Mouse (Mus musculus) C2C12 (cell line): ENCODE measurements around the gene Ate1. TPM values are rescaled to one million over a fixed set of nuclear protein-coding genes. Genes with fewer than 3 reads are reported as not detected.

Experiments used
- H3K27me3 ChIP-seq: one replicate; pipeline ENCODE4 v1.6.1; 2011; ENCODE audit not compliant: control insufficient read depth, insufficient read depth, insufficient read length
- H3K36me3 ChIP-seq: one replicate; pipeline ENCODE4 v1.6.1; 2011; ENCODE audit not compliant: control insufficient read depth, insufficient read depth
- H3K4me3 ChIP-seq: one replicate; pipeline ENCODE4 v1.5.1; 2011; ENCODE audit warnings: mild to moderate bottlenecking, control low read depth; ENCODE audit not compliant: poor library complexity, insufficient read depth, severe bottlenecking
- H3K79me2 ChIP-seq: one replicate; pipeline ENCODE4 v1.6.1; 2011; ENCODE audit not compliant: control insufficient read depth, insufficient read depth
- H3K79me3 ChIP-seq: one replicate; pipeline ENCODE4 v1.6.1; 2011; ENCODE audit warnings: low read depth, control low read depth
- H3ac ChIP-seq: one replicate; pipeline ENCODE3; 2011; ENCODE audit warnings: low read depth; ENCODE audit not compliant: control insufficient read depth, insufficient read length
- CEBPB ChIP-seq: IDR thresholded peaks from one replicate; pipeline ENCODE4 v1.6.1; 2011; ENCODE audit warnings: low read depth, mild to moderate bottlenecking, control low read depth, moderate library complexity
- CTCF ChIP-seq: IDR thresholded peaks from one replicate; pipeline ENCODE4 v1.5.1; 2011; ENCODE audit not compliant: control insufficient read depth, insufficient read depth, insufficient read length
- FOSL1 ChIP-seq: IDR thresholded peaks from one replicate; pipeline ENCODE4 v1.8.0; 2011; ENCODE audit warnings: mild to moderate bottlenecking, low read length; ENCODE audit not compliant: poor library complexity, insufficient read depth, severe bottlenecking
- MAX ChIP-seq: IDR thresholded peaks from one replicate; pipeline ENCODE4 v1.6.1; 2011; ENCODE audit warnings: mild to moderate bottlenecking, control low read depth
- MYOD1 ChIP-seq: IDR thresholded peaks from one replicate; pipeline ENCODE4 v1.6.1; 2011; ENCODE audit warnings: low read depth; ENCODE audit not compliant: control insufficient read depth, insufficient read length
- MYOG ChIP-seq: IDR thresholded peaks from one replicate; pipeline ENCODE4 v1.6.1; 2011; ENCODE audit not compliant: control insufficient read depth, insufficient read length; ENCODE audit errors: extremely low read depth
- USF1 ChIP-seq: IDR thresholded peaks from one replicate; pipeline ENCODE4 v1.6.1; 2011; ENCODE audit warnings: low read depth, mild to moderate bottlenecking, control low read depth, moderate library complexity
- polyA plus RNA-seq: library from polyadenylated mRNA; unstranded; fragments of >200 nt; fragmentation: generic; extraction: Trizol; gene quantifications from one replicate; pipeline ENCODE4 v1.2.1, GENCODE M21; 2012; ENCODE audit warnings: missing spikeins

The Ate1 gene
- polyA plus RNA-seq, 1 experiment, result 16.0 TPM

DNA sequence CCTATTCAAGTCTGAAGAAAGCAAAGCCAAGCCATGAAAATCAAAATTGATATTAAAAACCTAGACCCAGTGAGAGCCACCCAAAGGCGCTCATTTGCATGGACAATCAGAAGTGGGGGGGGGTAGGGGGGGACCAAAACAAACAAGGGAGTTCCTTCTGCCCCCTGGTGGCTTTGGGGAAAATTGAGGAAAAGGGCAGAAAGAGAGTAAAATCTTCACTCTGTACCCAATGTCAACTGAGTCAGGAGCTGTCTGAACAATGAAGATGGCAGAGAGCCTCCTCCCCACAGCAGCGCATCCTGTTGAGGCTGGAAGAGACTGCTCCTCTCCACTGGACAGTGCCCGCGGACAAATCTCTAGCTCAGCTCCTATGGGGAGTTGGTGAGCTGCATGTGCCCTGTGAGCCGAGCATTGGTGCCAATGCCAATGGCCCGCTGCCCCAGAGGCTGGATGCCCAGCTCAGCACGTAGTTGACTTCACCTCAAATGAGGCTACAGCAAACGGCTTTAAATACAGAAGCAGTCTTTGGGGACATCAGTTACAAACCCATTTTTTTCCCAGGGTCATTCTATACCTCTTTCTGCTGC is 139.3 kb downstream of the Ate1 start:
- no peaks in the 10 kb centered on the region for H3K79me3 ChIP-seq
- no peak for TF ChIP-seq MYOD1
- no peak for TF ChIP-seq USF1
- TF ChIP-seq CTCF, result no peak
- no peak for TF ChIP-seq CEBPB
- TF ChIP-seq MAX, result no peak
- no peak for TF ChIP-seq FOSL1
- H3K4me3 ChIP-seq, result no peak overlapping the region
- no peaks in the 10 kb centered on the region for H3K79me2 ChIP-seq
- H3K36me3 ChIP-seq, result no peaks in the 10 kb centered on the region
- no peaks in the 10 kb centered on the region for H3K27me3 ChIP-seq
- no peak overlapping the region for H3ac ChIP-seq

DNA sequence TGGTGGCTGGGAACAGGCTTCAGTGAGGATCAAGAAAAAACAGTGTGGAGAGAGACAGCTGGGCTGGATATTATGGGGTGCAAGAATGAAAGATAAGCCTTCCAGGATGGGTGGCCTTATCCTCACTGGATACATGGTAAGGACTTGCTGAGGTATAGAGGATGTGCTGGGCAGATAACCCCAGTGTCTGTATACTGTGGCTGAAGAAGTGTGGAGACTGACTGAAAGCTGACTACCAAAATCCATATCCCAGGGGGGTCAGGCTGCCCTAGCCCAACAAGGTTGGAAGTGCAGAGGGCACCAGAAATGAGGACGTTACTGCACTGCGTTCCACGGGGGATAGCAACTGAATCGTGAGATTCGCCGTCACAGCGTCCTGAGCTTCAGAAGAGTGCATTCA is 139.8 kb downstream of the Ate1 start:
- Histone ChIP-seq H3K4me3 (no peak overlapping the region), H3K36me3 (no peaks in the 10 kb centered on the region)
- no peak for TF ChIP-seq CEBPB
- TF ChIP-seq MYOG, result no peak
- TF ChIP-seq MYOD1, result no peak
- no peak for TF ChIP-seq CTCF
- TF ChIP-seq USF1, result no peak
- TF ChIP-seq FOSL1, result no peak
- TF ChIP-seq MAX, result no peak

DNA sequence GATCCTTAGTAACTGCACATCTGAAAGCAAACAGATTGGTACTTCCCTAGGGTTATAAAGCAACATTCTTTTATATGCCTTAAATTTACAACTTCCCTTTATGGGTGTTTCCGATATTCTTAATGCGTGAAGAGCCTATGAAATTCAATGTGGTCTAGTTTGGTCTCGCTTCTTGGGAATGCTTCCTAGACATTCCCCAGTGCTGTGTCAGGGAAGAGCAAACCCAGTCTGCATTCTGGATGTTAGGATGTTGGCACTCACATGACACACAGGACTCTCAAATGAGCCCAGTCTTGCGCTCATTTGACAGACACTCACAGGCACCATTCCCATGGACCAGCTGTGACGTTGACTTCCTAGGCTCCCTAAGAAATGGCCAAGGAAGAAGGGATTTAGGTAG is 140.3 kb downstream of the Ate1 start:
- Histone ChIP-seq H3K27me3 (no peaks in the 10 kb centered on the region), H3K79me2 (no peaks in the 10 kb centered on the region), H3ac (no peak overlapping the region), H3K79me3 (no peaks in the 10 kb centered on the region), H3K4me3 (no peak overlapping the region), H3K36me3 (no peaks in the 10 kb centered on the region)
- TF ChIP-seq USF1, result no peak
- no peak for TF ChIP-seq MAX
- no peak for TF ChIP-seq CTCF
- TF ChIP-seq FOSL1, result no peak
- TF ChIP-seq MYOG, result no peak
- no peak for TF ChIP-seq CEBPB
- TF ChIP-seq MYOD1, result no peak

More for the DNA sequence above, 139.8 kb downstream of the Ate1 start:
- H3ac ChIP-seq, result no peak overlapping the region
- no peaks in the 10 kb centered on the region for H3K79me2 ChIP-seq
- H3K79me3 ChIP-seq, result no peaks in the 10 kb centered on the region
- H3K27me3 ChIP-seq, result no peaks in the 10 kb centered on the region

GRCm38 (mm10) chr7:130378308-130378707 is 141.9 kb downstream of the Ate1 start:
- Histone ChIP-seq H3K4me3 (no peak overlapping the region), H3ac (no peak overlapping the region), H3K79me2 (no peaks in the 10 kb centered on the region), H3K79me3 (no peaks in the 10 kb centered on the region), H3K36me3 (no peaks in the 10 kb centered on the region), H3K27me3 (no peaks in the 10 kb centered on the region)
- TF ChIP-seq MYOG (no peak), CEBPB (no peak), FOSL1 (no peak), USF1 (no peak), MYOD1 (no peak)

DNA sequence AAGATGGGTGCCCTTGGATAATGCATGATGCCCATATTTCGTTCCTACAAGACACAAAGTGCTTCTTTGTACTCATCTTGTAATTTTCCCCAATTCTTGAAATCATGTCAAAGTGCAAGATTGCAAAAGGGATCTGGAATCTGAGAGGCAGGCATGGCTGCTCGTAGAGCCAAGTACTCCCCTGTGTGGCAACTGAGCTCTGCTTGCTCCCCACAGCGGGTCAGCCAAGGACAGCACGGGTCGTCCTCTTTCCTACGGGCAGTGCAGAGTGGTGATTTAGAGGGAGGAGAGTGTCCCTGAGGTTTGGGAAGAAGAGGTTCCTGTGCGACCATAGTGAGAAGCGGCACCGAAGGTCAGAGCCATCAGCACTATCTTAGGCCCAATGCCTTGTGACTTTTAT is 145.9 kb downstream of the Ate1 start:
- H3K4me3 ChIP-seq, result no peak overlapping the region
- H3K79me2 ChIP-seq, result no peaks in the 10 kb centered on the region
- no peak overlapping the region for H3ac ChIP-seq
- H3K36me3 ChIP-seq, result no peaks in the 10 kb centered on the region
- no peaks in the 10 kb centered on the region for H3K79me3 ChIP-seq
- no peak for TF ChIP-seq USF1
- no peak for TF ChIP-seq CEBPB
- no peak for TF ChIP-seq FOSL1
- no peak for TF ChIP-seq MAX
- H3K27me3 ChIP-seq, result no peaks in the 10 kb centered on the region

GRCm38 (mm10) chr7:130368827-130369641 is 151.1 kb downstream of the Ate1 start:
- H3K27me3 ChIP-seq, result no peaks in the 10 kb centered on the region
- no peaks in the 10 kb centered on the region for H3K79me3 ChIP-seq
- no peaks in the 10 kb centered on the region for H3K36me3 ChIP-seq
- no peaks in the 10 kb centered on the region for H3K79me2 ChIP-seq
- TF ChIP-seq FOSL1, result no peak
- no peak for TF ChIP-seq CEBPB
- TF ChIP-seq MYOG, result no peak
- TF ChIP-seq CTCF, result no peak
- no peak for TF ChIP-seq MAX
- no peak for TF ChIP-seq MYOD1
- no peak for TF ChIP-seq USF1
- no peak overlapping the region for H3ac ChIP-seq
- H3K4me3 ChIP-seq, result no peak overlapping the region
